Mouse (Mus musculus) embryo, embryonic 11.5 days (tissue): ENCODE measurements around the gene Plvap.
A peak's percentile ranks its signal among the peaks of the same experiment; 100 is the strongest.

Experiments
- DNase-seq: peaks from one replicate; pipeline ENCODE4 v3.0.0-alpha.2; 2012; ENCODE audit warnings: low read depth, low spot score

Gene Plvap

DNA sequence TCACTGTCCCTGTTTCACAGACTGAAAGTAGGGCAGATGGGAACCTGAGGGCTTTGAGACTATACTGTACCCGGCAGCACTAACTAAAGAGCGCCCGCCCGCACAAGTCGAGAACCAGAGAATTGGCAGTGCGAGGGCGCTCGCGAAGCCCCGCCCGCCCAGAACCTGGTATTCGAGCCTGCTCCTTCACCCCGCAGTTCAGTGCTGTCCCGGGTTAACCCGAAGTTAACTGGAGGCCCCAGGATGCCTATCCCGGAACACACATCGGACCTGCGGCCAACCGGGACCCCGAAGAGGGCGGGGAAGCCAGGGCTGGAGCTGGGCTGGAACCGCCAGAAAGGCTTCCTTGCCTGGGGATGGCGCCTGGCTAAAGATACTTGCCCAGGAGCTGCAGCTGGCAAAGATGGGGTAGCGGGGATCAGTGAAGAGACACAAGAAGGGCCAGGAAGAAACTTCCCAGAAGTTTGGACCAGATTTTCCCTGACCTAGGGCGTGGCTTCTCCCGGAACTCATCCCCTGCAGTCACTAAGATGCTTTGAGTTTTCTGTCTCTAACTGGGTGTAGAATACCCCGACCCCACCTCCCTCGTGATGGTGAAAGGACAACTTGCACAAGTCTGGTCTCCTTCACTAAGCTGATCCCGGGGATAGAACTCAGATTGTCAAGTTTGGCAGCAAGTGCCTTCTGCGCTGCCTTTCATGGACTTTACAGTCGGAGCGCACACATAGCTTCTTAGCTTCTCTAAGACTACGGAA, 23.7 kb downstream of the Plvap start, which contains the start of gene Gtpbp3:
Gtpbp3 (plus strand) TSS at position 413 of the 755 bp plus-strand sequence.
- DNase-seq: no peak

DNA sequence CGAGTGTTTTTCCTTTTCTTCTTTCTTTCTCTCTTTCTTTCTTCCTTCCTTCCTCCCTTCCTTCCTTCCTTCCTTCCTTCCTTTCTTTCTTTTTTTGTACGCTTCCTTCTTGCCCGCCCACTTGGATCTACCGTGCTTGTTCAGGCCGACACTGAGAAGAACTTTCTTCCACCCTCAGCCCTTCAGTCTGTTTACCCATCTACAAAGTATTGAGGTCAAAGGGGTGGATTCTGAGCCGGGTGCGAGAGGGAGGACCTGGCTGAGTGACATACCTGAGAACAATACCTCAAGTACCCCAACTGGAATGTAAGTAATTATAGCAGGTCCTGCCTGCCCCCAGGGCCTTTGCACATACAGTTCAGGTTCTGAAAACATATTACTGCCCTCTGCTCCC, 25.4 kb downstream of the Plvap start:
- DNase-seq: no peak

DNA sequence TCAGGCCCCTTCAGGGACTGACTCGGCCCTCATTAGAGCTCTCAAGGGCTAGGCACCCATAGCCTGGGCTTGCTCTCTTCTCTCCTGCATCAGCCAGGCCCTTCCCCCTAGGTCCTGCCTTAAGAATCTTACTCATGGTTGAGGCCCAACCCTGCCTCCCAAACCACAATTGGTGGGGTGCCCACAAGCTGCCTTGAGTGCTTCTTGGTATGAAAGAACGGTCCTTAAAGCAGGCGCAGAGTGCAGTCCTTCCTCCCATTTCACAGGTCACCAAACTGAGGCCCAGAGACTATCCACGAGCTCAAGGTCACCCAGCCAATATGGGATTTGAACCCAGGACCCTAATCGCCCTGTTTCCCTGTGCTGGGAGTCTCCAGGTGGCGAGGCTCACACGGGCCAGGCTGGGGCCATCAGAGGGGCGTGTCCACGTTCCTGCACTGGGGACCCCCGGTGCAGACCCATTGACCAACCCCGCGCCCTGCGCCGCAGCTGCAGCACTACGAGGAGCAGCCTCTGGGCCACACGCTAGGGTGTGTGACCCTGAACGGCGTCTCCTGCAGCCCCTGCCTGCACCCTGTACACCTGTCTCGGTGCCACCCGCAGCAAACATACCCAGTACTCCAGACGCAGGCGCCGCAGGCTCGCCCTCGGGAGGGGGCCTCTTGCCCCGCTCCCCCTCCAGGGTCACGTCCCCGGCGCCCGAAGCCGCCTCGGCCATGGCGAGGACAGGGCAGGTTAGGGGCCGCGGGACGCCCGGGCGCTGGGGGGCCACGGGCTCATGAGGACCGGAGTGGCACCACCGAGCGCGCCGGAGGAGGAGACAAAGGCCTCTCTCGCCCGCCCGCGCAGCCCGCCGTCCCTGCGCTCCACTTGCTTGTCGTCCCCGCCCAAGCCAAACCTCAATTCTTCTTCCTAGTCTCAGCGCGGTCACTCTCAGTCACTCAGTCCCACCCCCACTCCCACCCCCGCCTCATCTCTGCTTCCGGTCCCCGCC, 26.1 kb downstream of the Plvap start, which contains the start of gene Ano8:
Ano8 (minus strand) TSS at position 822 of the 994 bp plus-strand sequence.
- DNase-seq: no peak

DNA sequence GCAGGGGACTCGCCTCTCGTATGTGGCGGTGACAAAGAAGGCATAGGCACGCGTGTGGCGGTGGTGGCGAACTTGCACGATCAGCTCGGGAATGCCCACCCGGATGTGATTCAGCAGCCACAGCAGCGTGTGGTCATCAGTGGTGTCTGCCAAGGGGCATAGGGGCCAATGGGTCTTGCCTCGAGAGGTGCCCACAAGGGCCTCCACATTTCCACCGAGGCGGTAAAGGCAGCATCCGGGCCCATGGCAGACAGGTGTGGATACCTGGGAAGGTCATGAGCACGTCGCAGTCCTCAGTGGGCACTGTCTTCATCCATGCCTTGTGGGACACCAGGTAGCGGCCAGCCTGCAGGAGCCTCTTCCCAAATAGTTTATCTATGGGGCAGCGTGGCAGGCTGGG, 26.8 kb downstream of the Plvap start:
- DNase-seq: no peak

DNA sequence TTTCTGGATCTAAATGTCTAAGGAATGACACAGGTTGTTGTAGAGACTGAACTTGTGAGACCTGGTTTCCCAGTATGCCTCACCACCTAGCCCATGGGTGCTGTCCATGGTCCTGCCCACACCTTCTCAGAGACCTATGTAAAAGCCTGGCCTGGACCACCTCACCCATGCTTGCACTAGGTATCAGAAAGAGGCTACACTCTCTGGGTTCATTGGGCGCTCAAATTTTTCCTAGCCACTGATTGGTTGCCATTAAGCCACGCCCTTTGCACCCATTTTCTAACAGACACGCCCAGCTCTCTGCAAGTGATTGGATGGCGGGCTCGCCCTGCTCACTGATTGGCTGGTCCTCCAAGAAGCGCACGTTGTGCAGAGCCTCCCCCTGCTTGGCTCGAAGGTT, 27.6 kb downstream of the Plvap start:
- DNase-seq: no peak

DNA sequence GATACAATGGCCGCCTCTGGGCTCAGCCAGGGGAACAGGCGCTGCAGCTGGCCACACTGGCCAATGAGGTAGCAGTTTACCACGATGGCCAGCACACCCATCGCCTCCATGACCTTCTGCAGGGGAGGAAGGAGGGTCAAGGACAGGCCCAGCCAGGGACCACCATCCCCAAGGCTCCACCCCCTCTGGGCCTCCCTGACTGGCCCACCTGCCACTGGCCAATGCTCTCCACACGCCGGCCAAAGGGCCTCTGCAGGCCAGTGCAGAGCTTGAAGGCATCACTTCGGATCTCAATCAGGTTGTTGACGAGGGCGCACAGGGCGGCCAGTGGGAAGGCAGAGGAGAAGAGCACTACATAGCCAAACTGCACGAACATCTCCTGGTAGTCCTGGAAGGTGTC, 32.6 kb downstream of the Plvap start:
- no peak for DNase-seq

DNA sequence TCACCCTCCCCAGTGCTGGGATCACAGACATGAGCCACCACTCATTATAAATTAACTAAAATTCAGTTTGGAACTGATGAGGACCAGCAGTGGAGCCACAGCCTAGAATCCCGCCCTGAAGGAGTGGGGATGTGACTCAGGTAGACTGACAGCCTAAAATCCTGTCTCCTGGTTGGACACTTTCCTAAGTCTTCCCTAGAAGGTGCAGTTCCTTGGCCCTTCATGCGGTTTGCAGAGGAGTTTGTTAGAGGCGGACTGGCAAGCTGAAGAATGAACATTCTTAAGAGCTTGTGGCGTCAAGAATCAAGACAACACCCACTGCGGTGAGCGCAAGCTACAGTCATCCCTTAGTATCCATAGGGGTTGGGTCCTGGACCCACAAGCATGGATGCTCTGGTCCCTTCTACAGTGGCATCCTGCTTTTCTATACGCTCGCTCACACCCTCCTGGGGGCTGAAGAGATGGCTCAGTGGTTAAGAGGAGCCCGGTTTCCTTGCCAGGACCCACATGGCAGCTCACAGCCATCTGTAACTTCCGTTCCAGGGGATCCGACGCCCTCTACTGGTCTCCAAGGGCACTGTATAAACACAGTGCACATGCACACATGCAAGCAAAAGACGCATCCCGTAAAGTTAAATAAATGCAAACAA, 34.2 kb downstream of the Plvap start:
- no peak for DNase-seq

DNA sequence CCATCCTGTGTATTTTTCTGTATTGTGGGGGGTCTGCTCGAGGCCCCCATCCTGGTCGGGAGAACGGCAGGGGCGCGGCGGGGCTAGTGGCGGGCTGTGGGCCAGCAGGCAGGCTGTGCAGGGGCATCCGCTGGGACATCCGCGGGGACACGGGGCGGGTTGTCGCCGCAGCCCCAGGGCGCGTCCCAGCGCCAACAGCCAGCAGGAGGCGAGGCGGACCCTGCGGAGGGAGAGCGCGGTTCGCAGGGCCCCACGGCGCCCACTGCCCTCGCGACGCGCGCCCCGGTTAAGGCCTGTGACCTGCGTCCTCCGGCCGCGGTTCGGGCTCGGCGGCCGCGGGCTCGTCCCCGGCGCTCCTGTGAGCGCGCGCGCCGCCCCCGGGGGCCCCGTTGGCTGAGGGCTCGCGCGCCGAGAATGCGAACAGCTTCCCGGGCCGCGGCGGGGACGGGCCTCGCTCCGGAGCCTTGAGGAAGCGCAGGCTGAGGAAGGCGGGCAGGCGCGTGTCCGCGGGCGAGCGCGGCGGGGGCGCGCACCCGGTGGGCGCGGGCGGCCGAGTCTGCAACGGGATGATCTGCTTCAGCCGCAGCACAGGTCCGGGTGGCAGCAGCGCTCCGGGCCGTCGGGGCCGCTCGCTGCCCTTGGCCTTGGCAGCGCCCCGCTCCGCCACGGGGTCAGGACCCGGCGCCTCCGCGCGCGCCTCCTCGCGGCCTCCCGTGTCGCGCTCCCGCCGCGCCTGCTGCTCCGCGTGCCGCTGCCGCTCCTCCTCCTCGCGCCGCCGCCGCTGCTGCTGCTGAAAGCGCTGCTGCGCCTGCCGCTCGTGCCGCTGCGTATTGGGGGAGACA, 35.2 kb downstream of the Plvap start:
- no peak for DNase-seq

DNA sequence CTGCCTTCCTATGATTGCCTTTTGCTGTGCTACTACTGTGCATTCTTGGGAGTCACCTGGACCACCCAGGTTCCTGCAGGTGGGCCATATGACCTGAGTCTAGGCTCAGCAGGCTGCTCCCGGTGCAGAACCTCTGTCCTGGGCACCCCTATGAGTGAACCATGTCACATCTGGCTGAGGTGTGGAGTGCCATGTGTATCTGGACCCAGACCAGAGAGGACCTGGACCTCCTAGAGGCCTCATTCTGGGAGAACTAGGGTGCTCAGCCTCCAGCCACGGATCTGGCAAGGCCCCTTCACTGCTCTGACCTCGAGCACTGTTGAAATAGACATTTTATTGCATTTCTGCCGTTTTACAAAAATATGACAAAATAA, 35.9 kb downstream of the Plvap start:
- no peak for DNase-seq

DNA sequence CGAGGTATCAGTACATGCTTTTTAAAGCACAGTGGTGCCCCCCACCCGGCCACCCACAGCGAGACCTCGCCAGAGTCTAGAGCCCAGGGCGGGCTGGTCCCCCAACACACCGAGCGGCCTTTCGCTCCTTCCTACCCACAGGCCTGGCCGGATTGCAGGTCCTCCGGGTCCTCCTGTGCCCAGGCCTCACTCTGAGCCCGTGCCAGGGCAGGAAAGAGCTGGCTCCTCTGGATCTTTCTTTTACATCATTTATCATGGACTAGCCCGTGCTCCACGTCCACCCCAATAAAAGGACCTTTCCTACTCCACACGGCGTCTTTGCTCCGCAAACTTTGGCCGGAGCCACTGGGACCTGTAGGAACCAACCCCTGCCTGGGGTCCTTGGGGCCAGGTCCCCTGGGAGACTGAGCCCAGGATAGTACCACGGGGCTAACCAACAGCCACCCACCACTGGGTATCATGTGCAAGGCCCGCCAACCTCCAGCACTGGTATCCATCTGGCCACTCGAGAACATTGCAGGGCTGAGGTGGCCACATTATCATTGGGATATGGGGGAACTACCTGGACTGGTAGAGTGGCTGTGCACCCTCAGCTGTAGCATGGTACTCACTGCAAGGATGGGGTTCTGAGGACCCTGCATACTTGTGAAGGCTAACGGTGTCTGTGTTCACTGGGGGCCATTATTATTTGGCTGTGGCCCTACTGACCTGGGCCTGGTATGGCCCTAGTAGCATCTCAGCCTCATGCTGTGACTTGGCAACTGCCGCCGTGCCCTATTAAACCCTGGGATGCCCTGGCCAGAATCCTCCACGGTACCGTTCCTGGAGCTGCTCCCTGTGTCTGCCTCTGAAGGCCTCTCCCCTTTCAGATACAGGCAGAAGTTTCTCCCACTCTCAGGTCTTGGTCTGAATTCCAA, 36.5 kb downstream of the Plvap start:
- no peak for DNase-seq

DNA sequence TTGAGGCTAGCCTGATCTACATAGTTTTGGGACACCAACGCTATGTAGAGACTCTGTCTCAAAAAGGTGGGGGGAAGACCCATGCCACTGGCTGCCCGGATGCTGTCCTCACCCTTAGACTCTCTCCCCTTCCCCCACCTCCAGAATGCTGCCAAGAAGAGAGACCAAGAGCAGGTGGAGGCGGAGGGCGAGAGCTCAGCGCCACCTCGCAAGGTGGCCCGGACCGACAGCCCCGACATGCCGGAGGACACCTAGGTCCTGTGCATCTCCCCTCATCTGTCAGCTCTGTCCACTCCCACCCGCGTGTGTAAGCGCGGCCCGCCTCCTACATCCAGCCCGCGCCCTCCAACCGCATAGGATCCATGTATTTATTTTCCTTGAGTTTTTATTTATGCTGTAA, 37.2 kb downstream of the Plvap start:
- no peak for DNase-seq

DNA sequence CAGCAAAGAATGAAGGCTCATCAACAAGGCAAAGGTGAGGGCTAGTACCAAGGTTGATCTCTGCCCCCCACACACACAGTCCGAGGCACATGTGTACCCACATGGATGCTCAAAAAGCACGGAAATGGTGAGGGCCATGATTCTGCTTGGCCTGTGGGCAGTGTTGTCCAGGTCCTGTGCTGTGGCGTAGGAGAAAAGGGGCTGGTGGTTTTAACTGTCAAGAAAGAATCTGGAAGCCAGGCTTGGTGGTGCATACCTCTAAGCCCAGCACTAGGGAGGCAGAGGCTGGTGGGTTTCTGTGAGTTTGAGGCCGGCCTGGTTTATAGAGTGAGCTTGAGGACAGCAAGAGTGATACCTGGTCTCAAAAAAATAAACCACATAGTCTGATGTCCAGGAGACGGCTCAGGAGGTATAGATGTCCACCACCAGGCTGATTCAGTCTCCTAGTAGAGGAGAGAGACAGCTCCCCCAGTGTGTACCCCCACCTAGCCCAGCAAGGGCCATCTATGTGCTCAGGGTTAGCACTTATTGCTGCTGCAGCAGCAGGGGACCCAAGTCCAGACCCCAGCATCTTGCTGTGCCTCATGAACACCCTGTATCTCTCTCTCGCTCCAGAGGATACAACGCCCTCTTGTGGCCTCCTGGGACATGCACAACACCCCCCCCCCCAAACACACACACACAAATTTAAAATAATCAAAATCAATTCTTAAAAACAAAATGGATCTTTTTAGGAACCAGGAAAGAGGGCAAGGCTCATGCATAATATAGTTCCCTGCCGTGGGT, 38.8 kb downstream of the Plvap start:
- no peak for DNase-seq

DNA sequence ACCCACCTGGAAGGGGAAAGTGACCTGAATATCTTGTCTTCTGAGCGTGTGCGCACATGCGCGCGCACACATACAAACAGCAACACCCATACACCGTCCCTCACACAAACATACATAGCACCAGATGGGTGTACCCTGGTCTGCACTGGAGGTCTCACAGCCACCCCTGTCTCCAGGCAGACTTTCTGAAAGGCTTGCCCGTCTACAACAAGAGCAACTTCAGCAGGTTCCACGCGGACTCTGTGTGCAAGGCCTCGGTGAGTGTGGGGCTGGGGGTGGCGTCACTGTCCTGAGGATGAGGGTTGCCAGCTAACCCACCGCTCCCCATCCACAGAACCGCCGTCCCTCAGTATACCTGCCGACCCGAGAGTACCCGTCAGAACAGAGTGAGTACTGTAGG, 39.7 kb downstream of the Plvap start:
- no peak for DNase-seq

DNA sequence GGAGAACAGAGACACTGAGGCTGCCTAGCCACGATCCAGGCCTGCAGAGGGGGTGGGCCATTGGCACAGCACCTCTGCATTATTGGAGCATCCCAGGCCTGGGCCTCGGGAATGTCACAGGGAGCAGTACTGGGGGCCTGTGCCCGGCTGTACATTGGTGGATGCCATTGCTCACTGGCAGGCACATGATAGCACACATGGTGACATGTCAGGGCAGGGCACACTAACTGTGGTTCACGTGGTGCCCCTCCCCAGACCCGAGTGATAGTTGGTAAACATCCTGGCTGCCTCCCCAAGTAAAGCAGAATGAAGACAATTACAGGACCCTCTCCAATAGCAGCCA, 40.7 kb downstream of the Plvap start:
- no peak for DNase-seq

DNA sequence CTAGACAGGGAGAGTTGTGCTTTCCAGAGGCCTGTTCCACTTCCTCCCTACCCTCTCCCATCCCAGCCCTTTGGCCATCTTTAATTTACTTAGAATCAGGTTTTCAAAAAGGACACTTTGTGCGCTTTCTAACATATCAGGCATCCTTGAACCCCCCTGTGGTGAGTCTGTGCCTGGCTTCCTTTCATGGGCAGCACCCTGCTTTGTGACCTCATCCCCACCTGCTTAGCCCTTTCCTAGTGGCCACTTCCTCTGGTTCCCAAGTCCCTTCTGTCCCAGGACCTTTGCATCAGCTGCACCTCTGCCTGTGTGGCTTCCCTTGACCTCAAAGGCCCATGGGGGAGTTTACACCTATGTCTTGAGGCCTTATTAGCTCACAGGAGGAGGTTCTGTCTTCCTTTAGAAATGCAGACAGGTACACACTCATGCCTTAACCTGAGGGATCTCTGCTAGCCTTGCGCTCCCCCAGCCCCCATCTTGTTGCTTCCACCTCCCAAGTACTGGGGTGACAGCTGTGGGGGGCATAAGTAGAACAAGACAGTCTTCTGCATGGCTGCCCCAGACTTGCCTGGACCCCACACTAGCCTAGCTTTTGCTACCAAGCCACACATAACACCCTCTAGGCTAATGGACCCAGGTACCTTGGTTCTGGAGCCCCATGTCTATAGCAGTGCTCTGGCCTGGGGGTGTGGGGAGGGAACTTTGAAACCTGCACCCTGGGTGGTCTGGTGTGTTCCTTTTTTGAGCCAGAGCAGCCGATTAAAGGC, 41.2 kb downstream of the Plvap start:
- DNase-seq: no peak

DNA sequence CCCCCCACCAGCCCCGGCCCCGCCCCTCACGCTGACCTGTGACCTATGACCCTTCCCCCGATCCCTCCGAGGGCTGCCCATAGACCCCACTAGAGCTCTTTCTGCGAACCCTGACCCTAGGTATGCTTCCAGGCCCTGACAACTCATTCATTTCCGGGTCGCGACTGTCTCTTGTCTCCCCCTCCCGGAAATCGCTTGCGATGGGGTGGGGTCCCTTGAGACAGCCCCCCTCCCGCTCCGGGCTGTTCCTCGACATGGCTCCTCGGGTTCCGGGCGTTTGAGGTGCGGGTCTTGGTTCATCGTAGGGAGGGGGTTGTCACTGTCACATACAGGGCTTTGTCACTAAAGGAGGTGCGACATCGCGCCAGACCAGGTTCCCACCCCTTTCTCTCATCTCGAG, 42.1 kb downstream of the Plvap start:
- no peak for DNase-seq

DNA sequence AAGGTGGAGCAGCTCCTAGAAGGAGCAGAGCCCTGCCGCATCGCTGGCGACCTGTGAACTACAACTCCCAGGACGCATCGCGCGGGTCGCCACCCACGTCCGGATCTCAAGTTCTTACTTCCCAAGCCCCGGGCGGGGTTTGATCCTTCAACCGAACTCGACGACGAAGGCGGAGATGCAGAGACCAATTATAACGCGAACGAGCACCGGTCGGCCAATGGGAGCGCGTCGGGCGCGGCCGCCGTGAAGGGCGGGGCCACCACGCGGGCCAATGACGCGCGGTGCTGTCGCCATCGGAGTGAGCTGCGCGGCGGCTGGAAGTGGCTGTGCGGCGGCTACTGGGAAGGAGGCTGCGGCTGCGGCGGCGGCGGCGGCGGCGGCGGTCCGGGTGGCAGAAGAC, 42.6 kb downstream of the Plvap start, which contains the start of gene Dda1:
Dda1 (plus strand) TSS at position 284 of the 400 bp plus-strand sequence.
- peak; percentile 99 for DNase-seq

DNA sequence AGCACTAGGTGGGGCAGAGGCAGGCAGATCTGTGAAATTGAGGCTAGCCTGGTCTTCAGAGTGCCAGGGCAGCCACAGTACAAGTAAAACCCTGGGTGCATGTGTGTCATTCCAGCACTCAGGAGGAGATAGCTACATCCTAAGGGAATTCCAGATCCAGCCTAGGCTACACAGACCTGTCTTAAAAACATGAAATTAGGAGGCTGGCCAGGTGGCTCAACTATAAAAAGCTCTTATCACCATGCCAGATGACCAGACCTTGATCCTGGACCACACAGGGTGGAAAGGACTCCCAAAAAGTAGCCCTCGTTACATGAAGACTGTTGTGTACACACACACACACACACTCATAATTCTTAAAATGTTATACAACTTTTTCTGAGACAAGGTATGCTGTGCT, 43.6 kb downstream of the Plvap start:
- DNase-seq: no peak

DNA sequence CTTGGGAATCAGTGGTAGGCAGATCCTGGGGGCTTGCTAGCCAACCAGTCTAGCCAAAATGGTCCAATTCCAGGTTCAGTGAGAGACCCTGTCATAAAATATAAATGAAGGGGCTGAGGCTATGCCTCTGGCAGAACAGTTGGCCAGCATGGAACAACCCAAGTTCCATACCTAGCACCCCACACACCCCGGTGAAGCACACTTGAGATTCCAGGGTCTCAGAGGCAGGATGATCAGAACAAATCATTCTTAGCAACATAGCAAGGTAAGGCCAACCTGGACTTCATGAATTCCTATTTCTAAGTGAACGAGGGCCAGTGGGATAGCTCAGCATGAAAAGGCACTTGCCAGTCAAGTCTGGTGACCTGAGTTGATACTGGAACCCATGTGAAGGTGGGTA, 44.4 kb downstream of the Plvap start:
- DNase-seq: no peak
